Mouse (Mus musculus) bone marrow macrophage, adult 2 months (primary cell): Measurements from ENCODE around the gene Sun3. TPM values are rescaled to one million over a fixed set of nuclear protein-coding genes. Genes with fewer than 3 reads are reported as not detected.

Experiments
- H3K27ac ChIP-seq: 2 replicates; pipeline ENCODE4 v1.5.1; 2012; ENCODE audit warnings: low read depth, low read length; ENCODE audit not compliant: insufficient read depth
- H3K4me1 ChIP-seq: 2 replicates; pipeline ENCODE4 v1.6.1; 2012; ENCODE audit warnings: low read length; ENCODE audit not compliant: control insufficient read depth, insufficient read depth
- H3K4me3 ChIP-seq: 2 replicates; pipeline ENCODE4 v1.5.1; 2012; ENCODE audit warnings: mild to moderate bottlenecking, low read length, moderate library complexity; ENCODE audit not compliant: insufficient read depth
- CTCF ChIP-seq: IDR thresholded peaks from 2 replicates; pipeline ENCODE4 v1.5.1; 2012; ENCODE audit warnings: low read depth, mild to moderate bottlenecking, low read length, moderate library complexity
- POLR2A ChIP-seq: IDR thresholded peaks from 2 replicates; pipeline ENCODE4 v1.6.1; 2012; ENCODE audit warnings: mild to moderate bottlenecking, low read depth, low read length, borderline replicate concordance
- polyA plus RNA-seq: library from polyadenylated mRNA; stranded (reverse); fragments of >200 nt; gene quantifications from 2 replicates; pipeline ENCODE4 v1.2.4, GENCODE M21; 2012; ENCODE audit not compliant: missing spikeins, insufficient read depth, insufficient read length

Sun3 gene
- not detected in 2 replicates for polyA plus RNA-seq

- H3K4me3 ChIP-seq: peak within 1 kb of the TSS; percentile 60
These were observed at the start of gene Sun3 for GRCm38 (mm10) chr11:9048703-9049060. Gene Sun3 (minus strand): TSS chr11:9048991.

DNA sequence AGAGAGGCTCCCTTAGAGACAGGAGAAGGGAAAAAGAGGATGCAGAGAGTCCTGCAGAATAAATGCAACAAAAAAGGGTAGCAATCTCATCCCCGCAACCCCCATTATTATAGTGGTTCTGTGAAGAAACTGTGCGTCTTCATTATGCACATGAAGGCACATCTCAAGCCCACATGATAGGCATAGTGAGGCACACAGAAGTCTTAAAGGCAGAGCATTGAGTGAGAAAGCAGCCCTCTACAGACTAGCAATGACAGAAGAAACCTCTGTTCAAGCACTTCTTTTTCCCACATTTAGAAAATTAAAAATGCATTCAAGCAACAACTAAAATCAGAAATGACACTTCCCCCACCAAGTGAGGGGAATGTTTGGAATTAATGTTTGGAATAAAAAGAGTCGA is 27.7 kb upstream of the Sun3 start:
- Histone ChIP-seq H3K4me1 (no peaks in the 10 kb centered on the region), H3K4me3 (no peak overlapping the region), H3K27ac (no peak overlapping the region)
- no peak for TF ChIP-seq POLR2A
- TF ChIP-seq CTCF: no peak

More at GRCm38 (mm10) chr11:9048703-9049060, at the start of gene Sun3:
- Histone ChIP-seq H3K27ac (no peak within 1 kb of the TSS), H3K4me1 (peaks cover 19% of the 10 kb centered on the region)
- TF ChIP-seq POLR2A (no peak), CTCF (no peak)

DNA sequence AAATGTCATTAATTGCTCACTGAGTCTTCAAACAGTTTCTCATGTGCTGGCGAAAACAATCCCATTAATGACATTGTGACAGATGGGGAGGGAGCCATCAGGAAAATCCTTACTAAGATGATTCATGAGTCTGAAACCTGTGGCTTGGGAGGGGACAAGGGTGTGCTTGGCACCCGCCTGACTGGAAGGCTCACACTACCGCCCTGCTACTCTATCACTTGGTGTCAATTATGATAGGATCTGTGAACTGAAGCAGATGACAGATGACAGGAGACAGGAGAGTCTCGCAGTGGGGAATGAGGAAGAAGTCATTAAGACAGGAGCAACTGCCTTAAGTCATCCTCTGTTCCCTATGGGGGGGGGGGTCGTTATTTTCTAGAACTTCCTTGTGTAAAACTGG is 11.7 kb upstream of the Sun3 start:
- TF ChIP-seq POLR2A (no peak), CTCF (no peak)
- H3K4me3 ChIP-seq: no peak overlapping the region
- peaks cover 13% of the 10 kb centered on the region for H3K4me1 ChIP-seq
- H3K27ac ChIP-seq: no peak overlapping the region

GRCm38 (mm10) chr11:9060029-9060428 is 11.2 kb upstream of the Sun3 start:
- Histone ChIP-seq H3K4me3 (no peak overlapping the region), H3K27ac (no peak overlapping the region), H3K4me1 (peaks cover 13% of the 10 kb centered on the region)
- TF ChIP-seq CTCF (no peak), POLR2A (no peak)

GRCm38 (mm10) chr11:9057711-9058110 is 8.9 kb upstream of the Sun3 start:
- TF ChIP-seq CTCF (no peak), POLR2A (no peak)
- Histone ChIP-seq H3K4me3 (no peak overlapping the region), H3K4me1 (peaks cover 13% of the 10 kb centered on the region), H3K27ac (no peak overlapping the region)

- no peak for TF ChIP-seq POLR2A
- no peak overlapping the region for H3K4me3 ChIP-seq
- H3K4me1 ChIP-seq: peaks cover 13% of the 10 kb centered on the region
- no peak overlapping the region for H3K27ac ChIP-seq
These were observed 8.1 kb upstream of the Sun3 start for GRCm38 (mm10) chr11:9056937-9057336.

GRCm38 (mm10) chr11:9051895-9052294 is 3.1 kb upstream of the Sun3 start:
- no peak for TF ChIP-seq POLR2A
- TF ChIP-seq CTCF: no peak
- no peak overlapping the region for H3K4me3 ChIP-seq
- H3K4me1 ChIP-seq: peaks cover 12% of the 10 kb centered on the region
- H3K27ac ChIP-seq: no peak overlapping the region

DNA sequence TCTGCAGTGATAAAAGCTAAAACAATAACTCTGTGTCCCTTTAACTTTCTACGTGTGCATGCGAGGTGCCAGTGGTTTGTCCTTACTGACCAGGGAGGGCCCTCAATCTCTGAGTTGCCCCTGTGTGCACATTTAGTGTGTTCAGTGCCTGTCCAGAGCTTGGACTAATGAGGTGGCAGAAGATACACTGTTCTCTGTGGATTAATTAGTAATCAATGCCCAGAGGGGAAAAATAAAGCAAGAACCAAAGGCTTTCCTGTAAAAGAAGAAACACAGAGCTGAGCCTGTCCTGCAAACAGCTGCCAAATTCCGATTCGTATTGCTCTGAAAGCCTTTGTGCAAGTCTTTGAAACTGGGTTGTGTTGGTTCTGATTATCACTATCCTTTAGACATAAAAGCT is 1.4 kb upstream of the Sun3 start:
- no peak overlapping the region for H3K27ac ChIP-seq
- H3K4me3 ChIP-seq: no peak overlapping the region
- no peak for TF ChIP-seq CTCF
- no peak for TF ChIP-seq POLR2A
- H3K4me1 ChIP-seq: peaks cover 19% of the 10 kb centered on the region

GRCm38 (mm10) chr11:9048011-9048702 is 634 bp downstream of the Sun3 start, which contains the start of gene Gm11992:
Gene Gm11992 (plus strand): TSS chr11:9048594.
- H3K4me1 ChIP-seq: peaks cover 19% of the 10 kb centered on the region
- TF ChIP-seq CTCF (no peak), POLR2A (no peak)
- no peak within 1 kb of the TSS for H3K27ac ChIP-seq
- peak within 1 kb of the TSS; percentile 60 for H3K4me3 ChIP-seq

DNA sequence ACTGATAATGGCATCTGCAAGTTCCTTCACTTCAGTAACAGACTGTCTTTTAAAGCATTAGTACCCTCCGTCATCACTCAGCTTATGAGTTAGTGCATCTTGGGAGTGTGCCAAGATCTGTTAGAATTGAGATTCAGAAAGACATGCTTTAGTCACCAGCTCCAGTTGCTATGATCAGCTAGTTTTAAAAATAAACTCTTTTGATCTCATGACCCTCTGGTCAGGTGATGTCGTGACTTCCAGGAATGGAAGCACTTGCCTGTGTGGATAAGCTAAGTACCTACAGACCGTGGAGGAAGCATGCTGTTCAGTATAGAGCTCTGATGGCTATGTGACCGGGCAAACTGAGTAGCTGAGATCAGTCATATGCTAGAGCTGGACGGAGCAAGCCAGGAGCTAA is 1.7 kb downstream of the Sun3 start:
- peak overlapping the region; percentile 3; the same call in 1 of the 2 replicates for H3K27ac ChIP-seq
- TF ChIP-seq CTCF: no peak
- no peak for TF ChIP-seq POLR2A
- H3K4me3 ChIP-seq: no peak overlapping the region
- peaks cover 19% of the 10 kb centered on the region for H3K4me1 ChIP-seq

DNA sequence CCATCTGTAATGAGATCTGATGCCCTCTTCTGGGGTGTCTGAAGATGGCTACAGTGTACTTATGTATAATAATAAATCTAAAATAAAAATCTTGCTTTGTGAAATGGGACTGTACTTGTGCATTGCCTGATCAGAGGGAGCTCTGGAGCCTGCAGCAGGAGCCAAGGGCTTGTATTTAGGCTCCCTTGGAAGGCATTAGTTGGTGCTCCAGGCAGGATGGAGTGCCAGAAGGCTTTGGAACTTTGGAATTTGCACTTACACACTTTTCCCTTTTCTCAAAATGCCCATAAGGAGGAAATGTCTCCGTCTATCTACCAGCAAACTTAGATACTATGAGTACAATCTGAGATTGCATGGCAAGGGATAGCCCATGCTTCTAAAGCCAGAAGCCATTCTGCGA is 2.2 kb downstream of the Sun3 start:
- Histone ChIP-seq H3K27ac (no peak overlapping the region), H3K4me3 (no peak overlapping the region), H3K4me1 (peaks cover 19% of the 10 kb centered on the region)
- TF ChIP-seq POLR2A (no peak), CTCF (no peak)
